Mouse (Mus musculus) right cerebral cortex, adult 18-20 months (tissue): Measurements from ENCODE around the gene Fyttd1.
"Not testable (repeated sequence)": the region's sequence is repeated elsewhere in the genome, so short reads cannot be mapped to it uniquely, and the experiment has no call there.

Experiments used
- DNase-seq: peaks from one replicate; pipeline ENCODE4 v3.0.0; 2022; ENCODE audit warnings: mixed read lengths

Gene Fyttd1

DNA sequence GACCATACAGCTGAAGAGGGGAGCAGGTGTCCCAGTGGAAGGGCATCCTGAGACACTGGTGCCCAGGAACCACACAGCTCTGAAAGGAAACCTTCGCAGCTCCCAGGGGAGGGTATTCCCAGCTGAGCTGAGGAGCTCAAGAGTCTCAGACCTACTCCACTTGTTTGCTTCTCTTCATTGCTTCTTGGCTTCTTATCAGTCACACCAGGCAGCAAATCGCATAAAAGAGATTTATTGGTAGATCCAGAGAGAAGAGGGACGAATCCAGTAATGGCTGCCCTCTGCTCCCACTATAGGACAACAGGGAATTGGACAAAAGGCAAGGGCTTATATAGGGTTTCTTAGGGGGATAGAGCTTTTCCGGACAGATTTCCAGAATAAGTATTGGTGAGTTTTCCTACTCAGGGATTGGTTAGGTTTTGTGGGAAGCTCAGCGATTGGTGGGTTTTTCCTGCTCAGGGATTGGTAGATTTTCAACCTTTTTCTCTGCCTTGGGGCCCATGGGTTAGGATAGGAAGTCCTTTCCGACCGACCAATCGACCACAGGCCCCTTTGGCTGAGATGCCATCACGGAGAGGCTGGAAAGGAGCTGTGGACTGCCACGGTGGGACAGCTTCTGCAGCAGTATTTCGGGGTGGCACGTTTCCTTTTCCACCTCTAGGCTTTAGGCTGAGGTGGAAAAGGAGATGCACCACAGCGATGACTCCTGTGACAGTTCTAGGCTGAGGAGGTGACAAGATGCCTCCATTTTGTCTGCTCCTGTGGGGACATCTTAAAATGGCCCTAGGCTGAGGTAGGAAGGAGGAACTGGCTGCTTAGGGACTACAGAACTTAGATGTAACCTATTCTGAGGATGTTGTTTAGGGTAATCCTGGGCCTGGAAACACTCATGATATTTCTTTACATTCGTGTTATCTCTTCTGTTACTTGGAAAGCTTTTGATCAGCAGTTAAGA, 1.9 kb downstream of the Fyttd1 start:
- DNase-seq, result no peak

DNA sequence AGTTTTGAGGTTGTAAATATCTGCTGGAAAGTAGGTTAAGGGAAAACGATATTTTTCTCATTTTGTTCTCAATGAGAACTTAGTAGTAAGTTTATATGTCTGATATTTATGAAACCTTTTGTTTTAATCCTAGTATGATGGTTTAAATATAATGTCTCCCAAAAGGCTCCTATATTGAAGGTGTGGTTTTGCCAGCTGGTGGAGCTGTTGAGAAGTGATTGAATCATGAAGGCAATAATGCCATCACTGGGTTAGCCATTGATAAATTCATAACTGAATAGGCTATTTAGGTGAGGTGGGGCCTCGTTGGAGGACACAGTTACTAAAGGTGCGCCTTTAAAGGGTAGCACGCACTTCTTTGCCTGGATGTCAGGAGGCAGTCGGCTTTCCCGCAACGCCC, 4.2 kb downstream of the Fyttd1 start:
- DNase-seq, result no peak

DNA sequence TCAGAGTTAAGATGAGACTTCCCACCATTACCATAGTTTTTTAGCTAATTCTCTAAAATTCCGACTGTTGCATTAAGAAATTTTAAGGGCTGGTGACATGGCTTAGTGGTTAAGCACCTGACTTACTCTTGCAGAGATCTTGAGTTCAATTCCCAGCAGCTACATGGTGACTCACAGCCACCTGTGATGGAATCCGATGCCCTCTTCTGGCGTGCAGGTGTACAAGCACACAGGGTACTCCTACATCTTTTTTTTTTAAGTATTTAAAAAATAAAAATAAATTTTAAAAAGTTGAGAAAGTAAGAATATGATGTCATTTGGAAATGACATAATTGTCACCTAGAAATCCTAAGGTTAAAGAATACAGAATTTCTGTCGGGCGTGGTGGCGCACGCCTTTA, 10.7 kb downstream of the Fyttd1 start:
- DNase-seq, result no peak

DNA sequence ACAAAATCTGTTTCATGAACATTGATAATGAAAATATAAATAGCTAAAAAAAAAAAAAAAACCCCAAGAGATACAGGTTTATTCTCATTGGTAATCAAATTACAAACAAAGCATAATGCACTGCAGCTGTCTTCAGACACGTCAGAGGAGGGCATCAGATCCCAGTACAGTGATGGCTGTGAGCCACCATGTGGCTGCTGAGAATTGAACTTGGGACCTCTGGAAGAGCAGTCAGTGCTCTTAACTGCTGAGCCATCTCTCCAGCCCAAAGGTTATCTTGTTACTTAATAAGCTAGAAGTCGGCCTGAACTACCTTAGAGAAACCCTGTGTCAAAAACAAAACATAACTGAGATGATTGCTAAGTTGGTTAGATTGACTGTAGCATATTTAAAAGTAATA, 12.6 kb downstream of the Fyttd1 start:
- DNase-seq, result no peak

DNA sequence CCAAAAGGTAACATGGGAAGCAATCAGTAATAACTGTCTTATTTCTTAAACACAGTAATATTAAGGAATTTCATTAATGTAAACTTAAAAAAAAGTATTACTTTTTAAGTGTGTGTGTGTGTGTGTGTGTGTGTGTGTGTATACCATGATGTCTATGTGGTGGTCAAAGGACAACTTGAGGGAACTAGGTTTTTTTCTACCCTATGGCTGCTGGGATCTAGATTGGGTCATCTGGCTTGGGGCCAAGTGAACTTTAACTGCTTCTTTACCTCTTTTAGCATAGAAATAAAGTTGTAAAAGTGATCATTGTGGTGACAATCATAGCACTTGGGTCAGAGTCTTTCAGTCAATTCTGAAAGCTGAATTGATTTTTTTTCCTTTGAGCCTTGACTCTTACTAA, 18.8 kb downstream of the Fyttd1 start:
- no peak for DNase-seq

DNA sequence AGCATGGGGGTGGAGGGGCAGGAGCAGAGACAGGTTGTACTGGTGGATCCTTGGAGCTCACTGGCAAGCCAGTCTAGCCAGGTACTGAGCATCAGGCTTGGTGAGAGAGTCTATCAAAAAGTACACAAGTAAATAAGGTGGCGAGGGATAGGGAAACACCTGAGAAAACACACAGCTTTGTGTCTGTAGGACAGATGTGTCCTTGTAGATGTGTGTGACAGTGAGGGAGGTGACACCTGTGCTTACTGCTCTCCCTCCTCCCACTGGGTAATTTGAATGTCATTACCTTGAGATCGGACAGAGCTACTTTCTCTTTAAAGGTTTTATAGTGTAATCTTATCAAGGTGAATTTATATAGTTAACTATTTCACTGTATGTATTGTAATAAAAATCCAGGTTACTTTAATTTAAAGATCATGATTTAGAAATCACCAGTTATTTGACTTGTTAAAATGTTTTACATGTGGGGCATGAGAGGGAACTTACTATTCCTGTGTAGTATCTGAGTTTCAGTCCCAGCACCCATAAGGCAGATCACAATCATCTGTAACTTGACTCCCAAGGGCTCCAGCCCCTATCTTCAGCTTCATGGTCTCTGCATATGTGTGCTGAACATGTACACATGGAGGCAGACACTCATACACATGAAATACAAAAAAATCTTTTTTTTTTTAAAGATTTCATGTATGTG, 24.2 kb downstream of the Fyttd1 start:
- no peak for DNase-seq

DNA sequence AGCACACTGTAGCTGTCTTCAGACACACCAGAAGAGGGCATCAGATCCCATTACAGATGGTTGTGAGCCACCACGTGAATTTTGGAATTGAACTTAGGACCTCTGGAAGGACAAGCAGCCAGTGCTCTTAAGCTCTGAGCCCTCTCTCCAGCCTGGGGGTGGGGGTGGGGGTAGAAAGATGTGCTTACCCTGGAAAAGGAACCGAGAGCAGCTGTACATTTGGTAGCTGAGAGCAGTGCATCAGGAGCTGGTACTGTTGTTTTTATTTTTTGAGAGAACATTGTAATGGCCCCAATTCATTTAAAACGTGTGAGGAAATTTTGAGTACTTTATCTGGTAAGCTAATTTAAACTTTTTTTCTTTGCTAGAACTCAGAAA, 24.7 kb downstream of the Fyttd1 start:
- DNase-seq, result no peak

DNA sequence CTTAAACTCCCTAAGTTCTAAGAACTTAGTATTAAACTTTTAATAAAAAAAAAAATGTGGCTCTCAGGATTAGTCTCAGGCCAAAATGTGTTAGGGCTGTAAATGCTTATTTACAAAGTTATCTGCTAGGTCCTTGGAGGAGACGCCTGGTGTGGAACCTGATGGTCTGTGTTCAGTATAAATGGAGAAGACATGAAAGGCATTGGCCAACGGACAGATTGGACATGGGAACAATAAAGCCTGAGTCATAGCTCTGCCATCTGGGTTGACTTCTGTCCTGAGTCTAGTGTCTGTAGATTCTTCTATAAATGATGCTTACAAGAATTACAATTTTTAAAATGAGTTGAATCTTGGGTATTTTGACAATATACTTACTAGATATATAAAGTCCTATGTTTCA, 28.9 kb downstream of the Fyttd1 start:
- DNase-seq, result no peak

DNA sequence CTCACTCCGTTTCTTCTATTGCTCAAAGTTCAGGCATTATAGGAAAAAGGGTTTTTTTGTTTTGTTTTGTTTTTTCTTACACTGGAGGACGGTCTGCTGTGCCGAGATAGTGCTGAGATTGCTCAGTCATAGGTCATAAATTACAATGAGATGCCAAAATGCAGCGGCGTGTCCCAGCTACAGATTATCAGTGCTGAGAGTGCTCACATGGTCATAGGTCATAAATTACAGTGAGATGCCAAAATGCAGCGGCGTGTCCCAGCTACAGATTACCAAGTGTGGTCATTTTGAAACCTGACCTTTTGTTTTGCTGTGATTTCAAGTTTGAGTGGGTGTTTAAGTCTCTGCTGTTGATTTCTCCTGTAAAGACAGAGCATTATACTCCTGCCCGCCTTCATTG, 29.4 kb downstream of the Fyttd1 start:
- DNase-seq, result no peak

DNA sequence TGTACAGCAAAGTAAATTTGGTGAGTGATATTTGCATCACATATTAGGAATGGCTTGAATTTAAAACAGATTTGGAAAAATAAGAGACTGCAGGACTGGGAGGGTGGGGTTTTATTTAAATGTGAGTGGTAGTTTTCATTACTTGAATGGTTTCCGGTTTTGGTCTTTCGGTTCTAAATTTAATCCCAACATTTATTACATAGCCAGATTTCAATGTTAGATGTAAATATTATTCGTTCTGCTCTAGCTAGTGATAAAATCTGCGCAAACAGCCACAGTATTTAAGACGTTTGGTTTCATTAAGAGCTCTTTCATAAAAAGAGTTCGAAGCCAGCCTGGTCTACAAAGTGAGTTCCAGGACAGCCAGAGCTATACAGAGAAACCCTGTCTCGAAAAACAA, 35.9 kb downstream of the Fyttd1 start:
- no peak for DNase-seq

DNA sequence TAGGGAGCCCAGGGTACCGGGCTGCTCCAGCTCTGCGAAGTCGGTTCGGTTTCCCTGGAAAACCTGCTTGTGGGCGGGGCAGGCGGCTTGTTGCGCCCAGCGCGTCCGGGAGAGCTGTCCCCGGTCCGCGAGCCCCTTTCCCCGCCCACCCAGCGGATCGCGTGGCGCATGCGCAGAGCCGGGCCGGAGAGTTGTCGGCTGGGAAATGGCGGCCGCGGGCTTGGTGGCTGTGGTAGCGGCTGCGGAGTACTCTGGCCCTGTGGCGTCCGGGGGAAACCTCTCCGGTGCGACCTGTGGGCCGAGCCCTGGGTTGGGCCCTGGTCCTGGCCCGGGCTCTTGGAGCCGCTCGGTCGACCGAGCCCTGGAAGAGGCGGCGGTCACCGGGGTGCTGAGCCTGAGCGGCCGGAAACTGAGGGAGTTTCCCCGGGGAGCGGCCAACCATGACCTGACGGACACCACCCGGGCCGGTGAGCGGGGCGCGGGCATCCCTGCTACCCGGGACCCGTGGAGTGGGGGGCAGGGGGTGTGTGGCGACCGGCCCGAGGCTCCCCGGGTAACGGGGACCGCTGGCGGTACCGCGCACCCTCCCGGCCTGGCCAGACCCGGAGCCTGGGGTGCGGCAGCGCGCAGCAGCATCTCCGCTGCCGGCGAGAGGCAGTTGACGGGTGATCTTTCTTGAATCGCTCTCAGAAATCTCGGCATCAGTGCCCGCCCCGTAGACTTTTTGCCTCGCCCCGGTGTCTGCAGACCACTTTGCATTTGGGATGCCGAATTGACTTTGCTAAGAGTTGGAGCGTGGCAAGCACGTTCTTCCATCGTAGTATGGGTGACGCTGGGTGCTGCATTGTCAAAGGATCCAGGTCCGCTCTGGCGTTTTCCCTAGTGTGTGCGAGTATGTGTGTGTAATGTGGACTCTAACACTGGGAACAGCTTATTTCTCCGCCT, 36.9 kb downstream of the Fyttd1 start, which contains the start of gene Lrch3:
Gene Lrch3, plus strand, starts transcription at position 164 of the 945 bp plus-strand sequence.
- peak; percentile 93 for DNase-seq

DNA sequence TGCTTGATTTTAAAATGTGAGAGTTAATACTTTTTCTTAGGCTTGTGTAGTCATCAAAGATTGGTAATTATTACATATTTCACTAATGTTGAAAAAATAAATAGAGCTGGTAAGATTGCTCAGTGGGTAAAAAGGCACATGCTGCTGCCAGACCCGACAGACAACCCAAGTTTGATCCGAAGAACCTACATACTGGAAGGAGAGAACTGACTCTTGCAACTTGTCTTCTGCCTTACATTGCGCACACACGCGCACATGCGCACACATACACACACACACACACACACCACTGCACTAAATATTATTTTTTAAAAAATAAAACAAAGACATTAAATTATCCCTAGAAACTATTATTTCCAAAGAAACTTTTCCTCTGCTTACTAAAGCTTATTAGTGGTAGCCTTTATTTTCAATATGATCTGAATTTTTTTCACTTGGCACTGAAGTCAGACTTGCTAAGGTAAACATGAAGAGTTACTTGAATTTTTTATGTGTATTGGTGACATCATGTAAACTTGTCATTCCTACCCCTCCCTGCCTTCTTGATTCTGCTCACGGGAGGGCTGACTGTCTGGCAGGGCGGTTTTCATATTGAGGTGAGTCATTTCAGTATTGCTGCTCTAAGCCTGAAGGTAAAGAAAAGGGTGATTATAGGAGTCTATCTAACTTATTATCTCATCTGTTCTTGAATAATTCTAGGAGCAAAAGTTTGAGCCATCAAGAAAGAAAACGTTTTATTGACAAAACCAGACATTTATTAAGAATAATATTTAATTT, 38.2 kb downstream of the Fyttd1 start:
- no peak for DNase-seq

DNA sequence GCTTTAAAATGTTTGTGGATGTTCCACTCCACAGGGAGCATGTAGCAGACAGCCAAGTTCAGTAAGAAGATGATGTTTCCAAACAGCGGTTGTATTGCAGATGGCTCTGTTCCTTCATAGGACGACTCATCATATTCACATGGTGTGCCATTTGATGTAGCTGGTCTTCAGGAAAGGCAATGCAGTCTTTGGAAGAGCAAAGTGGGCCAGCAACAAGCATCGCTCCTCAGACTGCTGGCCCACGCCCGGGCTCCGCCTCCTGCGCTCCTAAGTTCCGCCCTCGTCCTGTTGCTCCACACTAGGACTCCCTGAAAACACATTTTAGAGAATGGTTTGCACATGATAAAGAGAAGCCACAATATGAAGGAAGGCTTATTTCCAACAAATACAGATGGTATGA, 49.3 kb downstream of the Fyttd1 start:
- DNase-seq, result peak; percentile 25

DNA sequence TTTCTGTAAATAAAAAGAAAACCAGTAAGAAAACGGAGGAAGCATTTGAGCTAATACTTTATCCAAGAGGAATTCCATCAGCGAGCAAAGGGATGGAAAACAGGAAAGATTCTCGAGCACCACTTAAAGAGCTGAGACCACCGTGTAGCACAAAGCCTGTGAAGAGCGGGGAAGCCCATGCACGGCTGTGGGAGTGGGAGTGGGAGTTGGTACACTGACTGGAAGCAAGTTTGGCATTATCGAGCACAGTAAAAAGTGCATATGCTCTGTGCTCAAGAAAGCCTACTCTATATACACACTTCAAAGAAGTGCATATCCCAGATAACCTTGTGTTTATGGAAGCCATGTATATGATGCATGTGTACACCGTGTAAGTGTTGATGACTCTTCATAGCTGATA, 49.7 kb downstream of the Fyttd1 start:
- no peak for DNase-seq

DNA sequence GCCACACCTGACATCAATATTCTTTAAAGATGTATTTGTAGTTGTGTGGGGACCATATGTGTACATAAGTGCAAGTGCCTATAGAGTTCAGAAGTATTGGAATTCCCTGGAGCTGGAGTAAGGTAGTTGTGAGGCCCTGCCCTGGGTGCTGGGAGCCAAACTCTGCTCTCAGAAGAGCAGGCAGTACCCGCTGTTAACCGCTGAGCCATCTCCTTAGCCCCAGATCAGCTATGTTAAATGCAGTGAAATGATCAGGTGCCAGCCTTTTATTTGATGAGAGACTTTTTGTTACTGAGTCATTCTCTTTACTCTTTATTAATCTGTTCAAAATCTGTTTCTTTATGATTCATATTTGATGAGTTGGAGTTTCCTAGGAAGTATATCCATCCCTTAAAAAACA, 52.6 kb downstream of the Fyttd1 start:
- no peak for DNase-seq

DNA sequence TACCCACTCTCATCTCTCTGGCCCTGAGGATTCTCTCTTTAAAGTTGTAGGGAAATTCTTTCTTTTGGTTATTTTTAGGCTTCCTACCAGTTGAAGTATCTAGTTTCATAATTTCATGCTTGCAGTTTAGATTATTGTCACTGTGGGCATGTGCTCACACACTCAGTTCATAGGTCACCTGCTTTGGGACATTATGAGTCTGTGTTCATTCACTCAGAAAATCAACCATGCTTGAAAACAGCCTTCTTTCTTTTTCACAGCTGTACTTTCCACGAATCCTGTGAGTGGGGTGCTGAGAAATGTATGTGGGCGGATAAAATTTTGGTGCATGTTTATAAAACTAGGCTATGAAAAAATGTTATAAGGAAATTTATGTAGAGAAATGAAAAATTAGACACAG, 57.2 kb downstream of the Fyttd1 start:
- DNase-seq, result peak; percentile 49

DNA sequence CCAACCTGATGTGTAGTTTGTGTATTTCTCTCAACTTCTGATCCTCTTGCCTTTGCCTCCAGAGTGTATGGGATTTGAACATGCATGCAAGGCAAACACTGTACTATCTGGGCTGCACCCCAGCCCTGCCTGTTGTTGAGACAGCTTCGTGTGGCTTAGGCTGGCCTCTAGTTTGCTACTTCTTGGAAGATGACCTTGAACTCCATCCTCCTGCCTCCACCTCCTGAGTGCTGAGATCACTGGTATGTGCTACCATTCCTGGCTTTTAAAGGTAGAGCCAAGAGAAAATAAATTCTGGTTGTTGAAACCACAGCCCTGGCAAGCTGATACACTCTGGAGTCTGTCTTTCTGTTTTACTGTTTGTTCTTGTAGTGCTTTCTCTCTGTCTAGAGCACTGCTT, 57.8 kb downstream of the Fyttd1 start:
- no peak for DNase-seq

DNA sequence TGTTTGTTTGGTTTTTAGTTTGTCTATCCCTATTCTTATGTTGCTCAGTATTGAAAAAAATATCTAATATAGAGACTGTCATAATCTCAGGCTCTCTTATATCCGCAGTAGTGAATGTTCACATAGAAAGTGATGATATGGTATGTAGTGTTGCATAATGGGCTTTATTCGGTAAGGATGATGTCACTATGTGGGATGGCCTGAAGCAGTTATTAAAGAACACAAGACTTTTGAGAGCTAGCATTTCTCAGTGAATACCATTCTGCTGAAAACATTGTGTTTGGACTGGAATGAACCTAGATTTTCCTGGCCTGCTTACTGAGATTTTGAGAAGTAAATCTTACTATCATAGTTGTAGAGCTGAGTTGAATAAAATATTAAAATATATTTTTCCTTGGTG, 60.1 kb downstream of the Fyttd1 start:
- no peak for DNase-seq

DNA sequence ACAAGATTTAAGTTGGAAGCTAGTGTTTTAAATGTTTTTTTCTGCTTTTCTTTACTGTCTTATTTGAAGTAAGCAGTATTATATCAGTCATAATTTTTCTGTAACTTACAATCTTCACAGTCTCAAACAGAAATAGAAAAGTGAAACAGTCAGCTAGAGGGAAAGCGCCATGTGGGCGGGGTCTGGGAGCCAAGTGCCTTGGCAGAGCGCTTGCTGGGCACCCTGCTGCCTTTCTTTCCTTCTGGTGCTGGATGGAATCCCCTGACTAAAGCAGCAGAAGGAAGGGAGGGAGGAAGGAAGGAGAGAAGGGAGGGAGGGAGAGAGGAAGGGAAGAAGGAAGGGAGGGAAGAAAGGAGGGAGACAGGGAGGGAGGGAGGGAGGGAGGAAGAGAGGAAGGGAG, 62.0 kb downstream of the Fyttd1 start:
- peak; percentile 85 for DNase-seq

DNA sequence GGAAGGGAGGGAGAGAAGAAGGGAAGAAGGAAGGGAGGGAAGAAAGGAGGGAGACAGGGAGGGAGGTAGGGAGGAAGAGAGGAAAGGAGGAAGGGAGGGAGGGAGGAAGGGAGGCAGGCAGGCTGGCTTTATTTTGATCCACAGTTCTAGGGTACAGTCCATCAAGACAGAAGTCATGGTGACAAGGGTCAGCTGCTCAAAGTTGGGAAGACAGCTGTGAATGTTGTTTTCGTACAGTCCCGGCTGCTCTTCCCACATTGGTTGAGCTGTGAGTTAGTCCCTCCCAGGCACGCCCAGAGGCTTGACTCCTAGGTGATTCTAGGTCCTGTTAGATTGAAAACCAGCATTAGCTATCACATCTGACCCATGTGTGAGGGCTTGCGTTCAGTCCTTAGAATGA, 62.4 kb downstream of the Fyttd1 start:
- DNase-seq, result not testable (repeated sequence)

DNA sequence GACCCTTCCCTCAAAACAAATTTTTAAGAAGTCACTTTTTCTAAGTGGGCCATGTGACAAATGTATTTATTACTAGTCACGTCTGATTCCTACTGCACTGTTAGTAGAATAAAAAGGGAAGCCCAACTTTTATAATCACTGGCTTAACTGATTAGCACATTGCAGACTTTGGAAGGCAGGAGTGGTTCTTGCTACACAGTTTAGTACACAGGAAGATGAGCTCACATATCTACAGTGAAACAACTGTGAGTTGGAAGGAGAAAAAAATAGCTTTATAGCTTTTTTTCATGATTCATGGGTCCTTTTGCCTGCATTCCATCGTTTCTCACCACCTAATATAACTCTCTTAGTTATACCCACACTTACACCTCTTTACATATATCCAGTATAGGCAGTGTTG, 63.9 kb downstream of the Fyttd1 start:
- DNase-seq, result not testable (repeated sequence)

DNA sequence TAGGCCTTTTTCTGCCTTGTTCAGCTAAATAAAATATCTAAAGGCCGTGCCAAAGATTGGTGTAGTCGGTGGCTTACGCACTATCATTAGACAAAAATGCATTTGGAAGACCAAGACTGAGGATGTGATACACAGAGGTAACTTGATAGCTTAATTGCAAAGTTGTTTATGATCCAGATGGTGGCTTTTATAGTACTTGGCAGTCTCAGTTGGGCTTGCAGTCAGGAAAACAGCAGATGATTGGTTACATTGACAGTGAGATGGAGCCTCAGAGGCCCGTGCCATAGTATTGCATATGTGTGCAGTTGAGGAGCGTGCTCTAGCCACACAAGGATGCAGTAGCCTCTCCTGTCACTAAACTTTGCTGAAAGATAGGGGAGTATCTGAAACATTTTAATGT, 65.4 kb downstream of the Fyttd1 start:
- no peak for DNase-seq
